Comparison of ENCODE assay signal across 24 mouse cellular contexts in the genomic region with DNA sequence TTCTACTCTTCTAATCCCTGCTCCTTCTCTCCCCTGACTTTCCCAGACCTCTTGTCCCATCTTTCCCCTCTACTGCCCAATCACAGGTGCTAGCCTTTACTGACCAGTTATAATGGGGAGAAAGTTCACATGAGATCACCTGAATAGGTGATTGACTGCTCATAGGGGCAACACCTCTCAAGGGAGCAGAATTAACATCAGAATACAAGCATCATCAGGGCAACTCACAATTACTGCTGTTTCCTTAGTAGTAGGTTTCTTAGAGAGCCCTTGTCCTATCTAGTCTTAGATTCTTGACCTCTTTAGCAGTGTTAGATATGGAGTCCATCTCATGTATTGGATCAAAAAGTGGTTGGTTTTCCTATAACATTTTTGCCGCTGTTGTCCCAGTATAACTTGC. TPM values are rescaled to one million over a fixed set of nuclear protein-coding genes. Genes with fewer than 3 reads are reported as not detected.
DNase-seq lines count a peak whose midpoint lies in the region; TF ChIP-seq lines count a peak whose summit lies in the region.
"Had no signal": no experiment of that assay in that cellular context is flagged by ENCODE, and none has a peak within 500 bp of the region (broad histone marks: within the 10 kb centered on the region; RNA-seq: fewer than 3 reads in every experiment).

No protein-coding gene starts in this region.

- peak; percentile 61 for DNase-seq in ES-CJ7 (ENCODE audit: low read depth, low spot score)
- peak; percentile 29 for DNase-seq in ES-E14 (ENCODE audit: low read depth, low spot score)
- peak; percentile 41 for DNase-seq in R1 (ENCODE audit: low read depth, low spot score)
- DNase-seq in ZHBTc4 (ENCODE audit: low read depth, low spot score): peak; percentile 51
- no peak for DNase-seq in adrenal gland, postnatal 25 days
- DNase-seq in heart, postnatal 25 days (ENCODE audit: low spot score): no peak
- DNase-seq in left cerebral cortex, adult 8-10 months (ENCODE audit: low spot score in 2 of 2): no peak
- DNase-seq in adrenal gland, adult 2 months: no peak
- DNase-seq: adrenal gland, adult 8-10 months; adrenal gland, postnatal 10 days; adrenal gland, postnatal 14 days; adrenal gland, postnatal 36 days; B cell, adult 2 months; cerebellum, adult 11 months; cerebellum, adult 11-12 months; cerebellum, adult 18-20 months; cerebellum, adult 2 months; cerebellum, adult 8-10 months; cerebellum, adult 9-10 months; cerebellum, adult 9-11 months; cerebellum, postnatal 10 days had no signal

- H3K27ac ChIP-seq in ES-E14 (ENCODE audit: insufficient read depth, low read depth, low read length, poor library complexity, severe bottlenecking): no peak overlapping the region

- in situ Hi-C loops in ES-E14 (cut with MboI; ENCODE audit: low sequenced_read_pairs in 2 of 2, unreplicated experiment in 2 of 2): no loop called here

- no peak overlapping the region for H3K9ac ChIP-seq in ES-E14 (ENCODE audit: insufficient read depth, low read depth, low read length, poor library complexity, severe bottlenecking)

- no peaks in the 10 kb centered on the region for H3K36me3 ChIP-seq in ES-E14 (ENCODE audit: control insufficient read depth, insufficient read depth, low read length, poor library complexity, severe bottlenecking)
- H3K36me3 ChIP-seq: G1E had no signal

- H3K9me3 ChIP-seq in ES-E14 (ENCODE audit: control insufficient read depth, insufficient read depth, low read depth, low read length): no peaks in the 10 kb centered on the region; the same call in 1 of the 2 replicates
- H3K9me3 ChIP-seq: G1E had no signal

- H3K4me1 ChIP-seq in ES-E14 (ENCODE audit: control insufficient read depth in 2 of 2, insufficient read depth in 2 of 2, low read length in 2 of 2, poor library complexity in 1 of 2): peaks cover 0 to 1% of the 10 kb centered on the region in 2 experiments; a peak in 1 of 4 replicates

- no peak overlapping the region for H3K4me3 ChIP-seq in ES-E14 (ENCODE audit: insufficient read depth in 1 of 2, low read depth in 1 of 2, low read length in 2 of 2, poor library complexity in 1 of 2, severe bottlenecking in 1 of 2)

- intact Hi-C loops in heart, postnatal 25 days (cut with DNase I): no loop called here

TF ChIP-seq in ES-E14, 5 proteins besides CTCF, POLR2A, EP300 and RAD21:
- TF ChIP-seq CHD2 (IDR thresholded peaks at IDR 0.05; ENCODE audit: low read depth, low read length) (no peak), ZC3H11A (IDR thresholded peaks at IDR 0.05; ENCODE audit: borderline replicate concordance, low read depth, low read length) (no peak), MAFK (IDR thresholded peaks at IDR 0.05; ENCODE audit: insufficient read depth, low read depth, low read length) (no peak)

RNA-seq across cellular contexts. Expression of a gene that starts 20.1 kb away (rescaled TPM):
- total RNA-seq in ES-E14 (2012; rRNA removed): 7.4 and 7.7 TPM in 2 replicates
- 0.90 and 1.6 TPM in 2 replicates for total RNA-seq in adrenal gland, postnatal 25 days (2021)
- 1 to 10 TPM; 2.1 to 2.3 TPM for total RNA-seq in heart, postnatal 25 days (2021)
- total RNA-seq in left cerebral cortex, adult 8-10 months (2022): 10 to 100 TPM in 1 of 4 experiments, 1 to 10 TPM in 3; 9.0 to 10.4 (median 9.9) TPM
- under 1 TPM; 0.52 to 0.59 TPM for total RNA-seq in adrenal gland, adult 2 months (2021)
- 0.18 and 0.22 TPM in 2 replicates for polyA plus RNA-seq in adrenal gland, adult 2 months (2012; rRNA removed)
- total RNA-seq: CH12.LX, MEL had no signal
- polyA plus RNA-seq: G1E had no signal

Comparison
In these comparisons a context has a peak if more than half of its experiments do, and no peak if none do; other contexts are left out.
1. DNase-seq: peak in ES-CJ7 (single experiment), ES-E14 (single experiment), R1 (single experiment) and ZHBTc4 (single experiment); none in adrenal gland, postnatal 25 days (single experiment), heart, postnatal 25 days (single experiment), left cerebral cortex, adult 8-10 months (0 of 2) and adrenal gland, adult 2 months (single experiment).